Mouse (Mus musculus) stomach, postnatal 0 days (tissue): ENCODE data around the gene 5730596B20Rik.

Source experiments
- CTCF ChIP-seq: IDR thresholded peaks from 2 replicates; pipeline ENCODE4 v1.5.1; 2016; ENCODE audit warnings: antibody characterized with exemption, low read depth, mild to moderate bottlenecking, moderate library complexity
- EP300 ChIP-seq: optimal IDR thresholded peaks from 2 replicates; pipeline ENCODE3; 2016; ENCODE audit warnings: antibody characterized with exemption

DNA sequence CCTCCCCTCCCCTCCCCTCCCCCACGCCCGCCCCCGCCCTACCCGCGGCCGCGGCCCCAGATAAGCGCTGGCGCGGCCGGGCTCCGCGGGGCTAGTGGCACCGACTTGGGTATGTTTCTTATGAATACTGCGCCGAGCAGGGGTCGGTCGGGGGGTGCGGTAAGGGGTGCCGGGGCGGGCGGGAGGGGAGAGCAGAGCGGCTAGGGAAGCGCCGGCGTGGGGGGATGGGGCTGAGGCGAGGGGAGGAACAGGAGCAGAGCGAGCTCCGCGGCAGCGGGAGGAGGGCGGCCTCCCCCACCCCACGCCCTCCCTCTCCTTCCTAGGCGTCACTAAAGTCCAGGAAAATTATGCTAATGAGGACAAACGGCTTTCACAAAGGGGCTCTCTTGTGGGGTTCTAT is 1.4 kb upstream of the 5730596B20Rik start:
- TF ChIP-seq CTCF (no peak), EP300 (no peak)
